Mouse (Mus musculus) CH12.LX (cell line): ENCODE measurements at regions not wholly inside any gene's neighbourhood (a gene's known extent, or its start where the extent isn't known, plus 50 kb on each side); places are given as distances from the start of the nearest gene placed in this dataset.

ENCODE experiments used
- CTCF ChIP-seq, 2 experiments: IDR thresholded peaks in 1 of 2; conservative IDR thresholded peaks in 1 of 2; 2 replicates each; pipeline ENCODE4 v1.5.1; 2011 to 2012; ENCODE audit warnings: low read depth in 2 of 2, low read length in 2 of 2, improper control_type of control experiment in 1 of 2, inconsistent platforms in 1 of 2, mild to moderate bottlenecking in 1 of 2, moderate library complexity in 1 of 2
- EP300 ChIP-seq: IDR thresholded peaks from 2 replicates; pipeline ENCODE4 v1.6.1; 2011; ENCODE audit warnings: low read length, improper control_type of control experiment
- GABPA ChIP-seq: IDR thresholded peaks from 2 replicates; pipeline ENCODE4 v1.6.1; 2012; ENCODE audit warnings: low read depth, low read length, improper control_type of control experiment, inconsistent platforms; ENCODE audit not compliant: insufficient replicate concordance
- POLR2AphosphoS2 ChIP-seq: IDR thresholded peaks from 2 replicates; pipeline ENCODE4 v1.6.1; 2011; ENCODE audit warnings: low read depth, low read length, improper control_type of control experiment
- SMC3 ChIP-seq: IDR thresholded peaks from 2 replicates; pipeline ENCODE4 v1.6.1; 2011; ENCODE audit warnings: low read depth, low read length, improper control_type of control experiment

- TF ChIP-seq EP300 (no peak), SMC3 (no peak), POLR2AphosphoS2 (no peak), GABPA (no peak), CTCF (conservative IDR thresholded peaks at IDR 0.05 in 1 of 2, IDR thresholded peaks at IDR 0.05 in 1 of 2; ENCODE audit: low read depth in 2 of 2, low read length in 2 of 2) (no peak)
Measured at GRCm38 (mm10) chr16:49985082-49986076, 185.0 kb downstream of the Cd47 start.
